Mouse (Mus musculus) adrenal gland, adult 18-20 months (tissue): ENCODE measurements around the gene Det1. TPM values are rescaled to one million over a fixed set of nuclear protein-coding genes. Genes with fewer than 3 reads are reported as not detected.

Experiments
- DNase-seq, 2 experiments: peaks; one replicate each; pipeline ENCODE4 v3.0.0; 2021 to 2022; ENCODE audit warnings: low spot score in 2 of 2
- microRNA-seq, 2 experiments: library from miRNA; unstranded; fragments of <30 nt; microRNA quantifications; one replicate each; pipeline ENCODE4 v1.2.0; 2021; ENCODE audit warnings: borderline number of aligned reads in 2 of 2
- total RNA-seq, 2 experiments: library from RNA; stranded (reverse); gene quantifications; 1 replicate in 1 of 2; 2 replicates in 1 of 2; pipeline ENCODE4 v1.2.3; 2021

The Det1 gene
- total RNA-seq, 2 experiments from 2014 or later, result 10.5 to 11.8 TPM

DNA sequence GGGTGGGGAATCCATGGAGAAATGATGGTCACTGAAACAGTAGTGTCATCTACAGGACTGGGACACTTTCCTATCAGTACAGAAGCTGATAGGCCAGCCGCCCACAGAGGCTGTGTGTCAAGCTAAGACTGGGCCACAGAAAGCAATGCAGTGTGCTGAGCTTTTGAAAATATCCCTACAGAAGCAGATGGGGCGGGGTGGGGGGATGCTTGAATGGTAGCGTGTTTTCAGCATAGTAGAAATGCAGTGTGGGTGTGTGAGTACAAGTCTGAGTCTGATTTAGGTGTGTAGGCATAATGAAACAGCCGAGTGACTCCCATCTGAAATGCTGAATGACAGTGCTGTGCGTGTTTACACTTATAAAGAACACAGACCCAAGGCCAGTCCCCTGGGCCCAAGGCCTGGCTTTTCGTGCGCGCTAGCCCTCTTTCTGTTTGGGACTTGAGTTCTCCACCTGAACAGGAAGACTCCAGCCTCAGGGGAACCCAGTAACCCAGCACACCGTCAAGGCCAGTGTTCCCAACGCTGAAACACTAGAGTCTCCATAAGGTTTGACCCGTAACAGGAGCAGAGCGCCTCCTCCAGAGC is 59.2 kb downstream of the Det1 start:
- peak in 1 of 2 experiments; percentile 43 for DNase-seq

GRCm38 (mm10) chr7:78785906-78786305 is 61.2 kb downstream of the Det1 start:
- DNase-seq, result peak in 1 of 2 experiments; percentile 57

DNA sequence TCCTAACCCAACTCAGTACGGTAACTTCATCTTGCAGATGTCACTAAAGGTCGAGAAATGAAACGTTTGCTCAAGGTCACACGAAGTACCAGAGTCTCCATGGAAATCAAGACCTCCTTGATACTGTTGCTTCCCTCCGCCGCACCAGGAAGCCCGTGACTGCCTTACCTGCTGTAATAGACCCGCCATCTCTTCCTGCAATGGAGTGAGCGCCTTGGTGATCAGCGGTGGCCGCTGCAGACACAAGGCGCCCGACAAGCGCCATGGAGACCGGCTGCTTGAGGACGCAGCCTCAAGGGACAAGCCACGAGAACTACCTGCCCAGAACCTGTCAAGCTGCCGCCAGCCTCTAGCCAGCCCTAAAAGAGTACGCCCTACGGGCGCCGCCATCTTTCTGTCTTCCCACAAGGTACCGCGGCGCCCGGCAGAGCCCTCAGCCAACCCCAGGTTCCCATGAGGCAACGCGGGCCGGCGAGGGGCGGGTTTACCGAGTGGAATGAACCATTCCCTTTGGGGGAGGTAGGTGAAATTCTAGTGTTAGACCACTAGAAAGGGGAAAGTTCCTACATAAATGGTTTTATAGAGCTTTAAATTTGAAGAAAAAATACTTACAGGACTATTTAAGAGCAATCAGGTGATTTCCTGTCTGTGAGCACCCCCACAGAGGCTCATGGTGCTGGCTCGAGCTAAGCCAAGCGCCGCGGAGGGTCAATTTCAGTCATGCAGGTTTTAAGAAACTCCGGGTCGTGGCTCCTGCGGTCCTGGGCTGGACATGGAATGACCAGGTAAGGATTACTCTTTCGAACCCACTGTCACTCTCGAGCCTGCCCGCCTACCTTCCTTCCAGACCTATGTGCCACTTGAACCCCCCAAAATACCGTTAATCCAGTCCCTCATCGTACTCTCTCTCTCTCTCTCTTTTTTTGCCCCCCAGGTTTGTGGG is 64.2 kb downstream of the Det1 start, which contains the start of the genes Mrps11 and Mrpl46:
Mrps11 (plus strand) TSS at position 481 of the 943 bp plus-strand sequence.
Mrpl46 (minus strand) TSS at position 893 of the 943 bp plus-strand sequence.
- DNase-seq, result peak; percentile 82 to 86

- no peak for DNase-seq
Measured at GRCm38 (mm10) chr7:78778741-78779140, 68.3 kb downstream of the Det1 start.

Small RNAs within 50 kb of the gene (microRNA-seq; reads per million reads assigned to microRNA genes)
- gene Mir7-2, result 84.5 to 88.4 reads per million in 2 experiments

Other genes starting within 250 kb of the Det1 start
- gene Ntrk3, start 109.3 kb downstream of the Det1 start, total RNA-seq, result 10 to 100 TPM; 27.1 to 57.3 TPM
- 10 to 100 TPM; 91.8 to 92.9 TPM for gene Mrps11, start 64.1 kb downstream of the Det1 start, total RNA-seq
- gene Mrpl46, start 63.7 kb downstream of the Det1 start, total RNA-seq, result 10 to 100 TPM; 40.1 to 40.9 TPM
- gene Aen, start 48.6 kb upstream of the Det1 start, total RNA-seq, result 10 to 100 TPM; 45.7 to 52.2 TPM
- 10 to 100 TPM in 1 of 2 experiments, 1 to 10 TPM in 1; 5.4 to 12.2 TPM for gene Isg20, start 66.2 kb upstream of the Det1 start, total RNA-seq
- 10 to 100 TPM in 1 of 2 experiments, 1 to 10 TPM in 1; 1.2 to 31.4 TPM for gene Acan, start 206.2 kb upstream of the Det1 start, total RNA-seq